Mouse (Mus musculus) lung, adult 2 months (tissue): ENCODE results near the gene Gm45711.
"Not testable (repeated sequence)": the region's sequence is repeated elsewhere in the genome, so short reads cannot be mapped to it uniquely, and the experiment has no call there.

Experiments
- CTCF ChIP-seq: fragments of 200-500 bp; IDR thresholded peaks from 2 replicates; pipeline ENCODE4 v1.5.1; 2011; ENCODE audit warnings: mild to moderate bottlenecking, low read length, control low read depth; ENCODE audit not compliant: insufficient read depth
- POLR2A ChIP-seq: fragments of 200-500 bp; IDR thresholded peaks from 2 replicates; pipeline ENCODE4 v1.6.1; 2011; ENCODE audit warnings: low read depth, mild to moderate bottlenecking, control low read depth, low read length, borderline replicate concordance; ENCODE audit errors: extremely low read depth

- not testable (repeated sequence) for TF ChIP-seq CTCF, POLR2A
Measured at GRCm38 (mm10) chr8:104312023-104312422, 2.1 kb upstream of the Gm45711 start.
